Mouse (Mus musculus): ENCODE data around the gene Tspo2.

GRCm38 (mm10) chr17:48493986-48494385, 42.7 kb upstream of the Tspo2 start:
- no peak for TF ChIP-seq POLR2A (IDR thresholded peaks at IDR 0.05; ENCODE audit: borderline replicate concordance, low read depth, low read length)
- TF ChIP-seq CTCF (IDR thresholded peaks at IDR 0.05; ENCODE audit: low read depth, low read length) = no peak

Data from bone marrow macrophage, adult 2 months (primary cell).